Mouse (Mus musculus) MEL (cell line): ENCODE measurements at regions not wholly inside any gene's neighbourhood (a gene's known extent, or its start where the extent isn't known, plus 50 kb on each side); places are given as distances from the start of the nearest gene placed in this dataset.

ENCODE experiments used
- DNase-seq: peaks from one replicate; pipeline ENCODE4 v3.0.0; 2011; ENCODE audit warnings: low read depth, low spot score
- H3K27ac ChIP-seq: 2 replicates; pipeline ENCODE4 v1.5.1; 2012; ENCODE audit warnings: low read depth, mild to moderate bottlenecking, control low read depth, low read length, moderate library complexity; ENCODE audit not compliant: control insufficient read depth
- H3K27me3 ChIP-seq, 2 experiments: fragments of 150-350 bp in 1 of 2; sonication (generic) in 1 of 2; 2 replicates each; pipeline ENCODE4 v1.6.1; 2012; ENCODE audit warnings: low read length in 2 of 2, mild to moderate bottlenecking in 2 of 2, improper control_type of control experiment in 1 of 2, moderate library complexity in 1 of 2; ENCODE audit not compliant: insufficient read depth in 2 of 2, control insufficient read depth in 1 of 2
- H3K36me3 ChIP-seq, 2 experiments: 2 replicates each; pipeline ENCODE4 v1.6.1; 2012 to 2014; ENCODE audit warnings: low read length in 2 of 2, improper control_type of control experiment in 1 of 2, inconsistent platforms in 1 of 2, mild to moderate bottlenecking in 1 of 2; ENCODE audit not compliant: insufficient read depth in 2 of 2, control insufficient read depth in 1 of 2
- H3K4me1 ChIP-seq, 2 experiments: fragments of 150-350 bp in 1 of 2; sonication (generic) in 1 of 2; 2 replicates each; pipeline ENCODE4 v1.6.1; 2012; ENCODE audit warnings: low read length in 2 of 2, improper control_type of control experiment in 1 of 2, mild to moderate bottlenecking in 1 of 2; ENCODE audit not compliant: insufficient read depth in 2 of 2, control insufficient read depth in 1 of 2
- H3K4me3 ChIP-seq, 2 experiments: fragments of 150-350 bp in 1 of 2; sonication (generic) in 1 of 2; 2 replicates each; pipeline ENCODE4 v1.5.1; 2012; ENCODE audit warnings: low read depth in 2 of 2, low read length in 2 of 2, mild to moderate bottlenecking in 2 of 2, moderate library complexity in 2 of 2, control low read depth in 1 of 2, improper control_type of control experiment in 1 of 2; ENCODE audit not compliant: control insufficient read depth in 1 of 2, insufficient read depth in 1 of 2
- H3K79me2 ChIP-seq: 2 replicates; pipeline ENCODE4 v1.6.1; 2012; ENCODE audit warnings: mild to moderate bottlenecking, low read length, moderate library complexity; ENCODE audit not compliant: control insufficient read depth, poor library complexity, insufficient read depth
- H3K9ac ChIP-seq: 2 replicates; pipeline ENCODE4 v1.6.1; 2012; ENCODE audit warnings: low read depth, mild to moderate bottlenecking, control low read depth, low read length, moderate library complexity; ENCODE audit not compliant: control insufficient read depth, poor library complexity, severe bottlenecking
- H3K9me3 ChIP-seq: fragments of 150-350 bp; sonication (generic); replicated peaks from 2 replicates; pipeline ENCODE4 v1.6.1; 2012; ENCODE audit warnings: mild to moderate bottlenecking, low read length, improper control_type of control experiment, moderate library complexity; ENCODE audit not compliant: insufficient read depth
- CHD1 ChIP-seq: IDR thresholded peaks from 2 replicates; pipeline ENCODE4 v1.6.1; 2012; ENCODE audit warnings: low read depth, mild to moderate bottlenecking, inconsistent platforms, low read length, improper control_type of control experiment
- CTCF ChIP-seq, 3 experiments: IDR thresholded peaks in 2 of 3; conservative IDR thresholded peaks in 1 of 3; 2 replicates each; pipeline ENCODE4 v1.5.1; 2011 to 2012; ENCODE audit warnings: low read length in 3 of 3, low read depth in 2 of 3, mild to moderate bottlenecking in 2 of 3, improper control_type of control experiment in 1 of 3, inconsistent platforms in 1 of 3, mixed read lengths in 1 of 3, moderate library complexity in 1 of 3; ENCODE audit not compliant: control insufficient read depth in 1 of 3, insufficient read depth in 1 of 3, poor library complexity in 1 of 3, severe bottlenecking in 1 of 3
- E2F4 ChIP-seq: IDR thresholded peaks from 2 replicates; pipeline ENCODE4 v1.6.1; 2011; ENCODE audit warnings: low read depth, low read length, improper control_type of control experiment, borderline replicate concordance
- ETS1 ChIP-seq: IDR thresholded peaks from 2 replicates; pipeline ENCODE4 v1.6.1; 2012; ENCODE audit warnings: low read depth, mild to moderate bottlenecking, inconsistent platforms, low read length, improper control_type of control experiment, moderate library complexity
- GATA1 ChIP-seq: IDR thresholded peaks from 2 replicates; pipeline ENCODE4 v1.6.1; 2011; ENCODE audit warnings: low read depth, low read length, improper control_type of control experiment
- HCFC1 ChIP-seq: IDR thresholded peaks from 2 replicates; pipeline ENCODE4 v1.6.1; 2012; ENCODE audit warnings: low read depth, mild to moderate bottlenecking, inconsistent platforms, low read length, improper control_type of control experiment, moderate library complexity
- JUND ChIP-seq: IDR thresholded peaks from 2 replicates; pipeline ENCODE4 v1.6.1; 2011; ENCODE audit warnings: low read depth, mild to moderate bottlenecking, improper control_type of control experiment, low read length
- MAX ChIP-seq: IDR thresholded peaks from 2 replicates; pipeline ENCODE4 v1.6.1; 2011; ENCODE audit warnings: low read length, improper control_type of control experiment
- MYC ChIP-seq: IDR thresholded peaks from 2 replicates; pipeline ENCODE4 v1.6.1; 2011; ENCODE audit warnings: low read depth, mild to moderate bottlenecking, low read length, improper control_type of control experiment, moderate library complexity
- POLR2AphosphoS2 ChIP-seq: IDR thresholded peaks from 2 replicates; pipeline ENCODE4 v1.6.1; 2011; ENCODE audit warnings: low read length, improper control_type of control experiment
- RAD21 ChIP-seq: IDR thresholded peaks from 2 replicates; pipeline ENCODE4 v1.6.1; 2011; ENCODE audit warnings: mild to moderate bottlenecking, low read depth, low read length, improper control_type of control experiment
- TAL1 ChIP-seq: IDR thresholded peaks from 2 replicates; pipeline ENCODE4 v1.6.1; 2012; ENCODE audit warnings: mild to moderate bottlenecking, inconsistent platforms, low read length, moderate library complexity, mixed read lengths
- UBTF ChIP-seq: IDR thresholded peaks from 2 replicates; pipeline ENCODE4 v1.6.1; 2012; ENCODE audit warnings: low read depth, mild to moderate bottlenecking, inconsistent platforms, low read length, improper control_type of control experiment, moderate library complexity, borderline replicate concordance; ENCODE audit not compliant: insufficient read depth

GRCm38 (mm10) chr15:40037266-40037665 is 96.9 kb upstream of the 9330182O14Rik start:
- no peaks in the 10 kb centered on the region for H3K9me3 ChIP-seq
- H3K27me3 ChIP-seq = no peaks in the 10 kb centered on the region; a peak in 1 of 4 replicates
- no peaks in the 10 kb centered on the region for H3K36me3 ChIP-seq
- no peak overlapping the region; a peak in 1 of 4 replicates for H3K4me3 ChIP-seq
- no peak overlapping the region for H3K27ac ChIP-seq
- no peak overlapping the region for H3K9ac ChIP-seq
- 0 out of 4 replicates have a peak, but pooled peaks cover 0 to 1% of the 10 kb centered on the region in 2 experiments for H3K4me1 ChIP-seq
- peak; percentile 59 for DNase-seq
- TF ChIP-seq CHD1 (no peak), MAX (peak; percentile 38; the same call in 1 of the 2 replicates)
- H3K79me2 ChIP-seq = no peaks in the 10 kb centered on the region

DNA sequence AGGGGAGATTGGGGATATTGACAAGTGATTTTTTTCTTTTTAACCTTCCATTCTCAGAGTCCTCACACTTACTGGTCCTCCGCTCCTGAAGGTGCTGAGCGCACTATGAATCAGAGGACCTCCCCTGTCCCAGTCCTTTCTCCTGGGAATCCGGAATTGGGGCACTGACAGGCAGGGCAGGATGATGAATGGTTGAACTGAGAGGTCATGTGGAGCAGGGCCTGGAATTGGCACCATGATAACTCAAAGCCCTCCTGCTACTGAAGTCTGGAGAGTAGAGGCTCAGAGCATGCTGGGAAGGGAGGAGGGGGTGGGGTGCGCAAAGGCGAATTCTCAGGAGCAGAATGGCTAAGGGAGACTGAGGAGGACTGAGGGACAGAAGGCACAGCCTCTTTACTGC is 87.9 kb upstream of the 9330182O14Rik start:
- Histone ChIP-seq H3K27me3 (peaks cover 0 to 2% of the 10 kb centered on the region in 2 experiments; a peak in 2 of 4 replicates), H3K9me3 (no peaks in the 10 kb centered on the region), H3K4me3 (no peak overlapping the region), H3K79me2 (no peaks in the 10 kb centered on the region), H3K36me3 (no peaks in the 10 kb centered on the region), H3K9ac (no peak overlapping the region), H3K4me1 (no peaks in the 10 kb centered on the region), H3K27ac (no peak overlapping the region)
- no peak for TF ChIP-seq RAD21
- no peak for TF ChIP-seq JUND
- TF ChIP-seq POLR2AphosphoS2 = no peak
- TF ChIP-seq TAL1 = no peak
- no peak for TF ChIP-seq E2F4
- no peak for TF ChIP-seq MAX
- no peak for TF ChIP-seq ETS1
- no peak for TF ChIP-seq CHD1
- TF ChIP-seq GATA1 = no peak
- TF ChIP-seq CTCF (IDR thresholded peaks at IDR 0.05 in 2 of 3, conservative IDR thresholded peaks at IDR 0.05 in 1 of 3; ENCODE audit: control insufficient read depth in 1 of 3, insufficient read depth in 1 of 3, low read depth in 2 of 3, low read length in 3 of 3, poor library complexity in 1 of 3, severe bottlenecking in 1 of 3) = no peak
- DNase-seq = no peak

GRCm38 (mm10) chr15:40047100-40047499 is 87.1 kb upstream of the 9330182O14Rik start:
- TF ChIP-seq HCFC1 = no peak
- TF ChIP-seq UBTF = no peak
- no peak for TF ChIP-seq MYC
- H3K79me2 ChIP-seq = no peaks in the 10 kb centered on the region
- H3K9me3 ChIP-seq = no peaks in the 10 kb centered on the region
- no peaks in the 10 kb centered on the region for H3K4me1 ChIP-seq
- H3K36me3 ChIP-seq = no peaks in the 10 kb centered on the region
- H3K27me3 ChIP-seq = peaks cover 0 to 2% of the 10 kb centered on the region in 2 experiments; a peak in 2 of 4 replicates
- H3K9ac ChIP-seq = no peak overlapping the region
- no peak overlapping the region for H3K4me3 ChIP-seq
- H3K27ac ChIP-seq = no peak overlapping the region
- no peak for DNase-seq
